Mouse (Mus musculus): ENCODE data around the gene Fbxw11. TPM values are rescaled to one million over a fixed set of nuclear protein-coding genes. Genes with fewer than 3 reads are reported as not detected.
"Not testable (repeated sequence)": the region's sequence is repeated elsewhere in the genome, so short reads cannot be mapped to it uniquely, and the experiment has no call there.

Gene Fbxw11
- 10 to 100 TPM; 51.0 to 55.4 TPM for total RNA-seq (2021)
- long read RNA-seq, experiment 1, full-length matches to known transcripts: 4 of 22 reads
- long read RNA-seq, experiment 1, partial matches to known transcripts: 8 of 22 reads
- long read RNA-seq, experiment 1, other reads (novel, unspliced or antisense): 10 of 22 reads
- long read RNA-seq, experiment 2, transcript Fbxw11-203 (13 exons, 3,821 nt): major isoform, 7 of 22 reads
- long read RNA-seq, experiment 2, partial matches to known transcripts: 5 of 22 reads
- long read RNA-seq, experiment 2, other reads (novel, unspliced or antisense): 10 of 22 reads

DNA sequence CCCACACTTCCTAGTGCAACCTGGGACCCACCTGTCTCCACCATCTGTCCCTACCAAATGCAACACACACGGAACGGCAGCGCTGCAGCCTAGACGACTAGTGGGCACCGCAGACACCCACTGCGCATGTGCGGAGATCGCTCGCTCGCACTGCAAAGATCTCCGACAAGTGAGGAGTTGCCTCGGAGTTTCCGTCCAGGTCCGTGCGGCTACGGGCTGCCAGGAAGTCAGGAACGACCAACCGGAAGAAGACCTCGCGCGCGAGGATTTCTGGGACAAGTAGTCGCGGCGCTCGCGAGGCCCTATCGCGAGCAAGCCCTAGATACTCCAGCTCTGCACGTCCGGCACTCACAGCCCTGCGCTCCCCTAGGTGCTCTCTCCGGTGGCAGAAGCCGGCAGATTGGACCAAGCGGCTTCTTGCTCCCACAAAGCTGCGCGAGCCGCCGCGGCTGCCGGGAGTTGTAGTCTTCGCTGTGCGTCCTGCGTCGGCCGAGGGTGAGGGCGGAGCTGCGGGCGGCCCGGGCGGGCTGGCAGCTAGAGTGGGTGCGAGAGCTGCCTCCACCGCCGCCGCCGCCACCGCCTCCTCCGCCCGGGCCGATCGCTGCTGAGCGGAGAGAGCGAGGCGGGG, at the start of gene Fbxw11:
Gene Fbxw11 (plus strand): TSS at position 476 of the 628 bp plus-strand sequence.
- peak; percentile 93 to 94 for DNase-seq
- intact Hi-C loops (cut with DNase I): loop anchor here (2.0 kb wide), 1 partner anchor 50 kb away; no protein-coding TSS in a partner anchor

DNA sequence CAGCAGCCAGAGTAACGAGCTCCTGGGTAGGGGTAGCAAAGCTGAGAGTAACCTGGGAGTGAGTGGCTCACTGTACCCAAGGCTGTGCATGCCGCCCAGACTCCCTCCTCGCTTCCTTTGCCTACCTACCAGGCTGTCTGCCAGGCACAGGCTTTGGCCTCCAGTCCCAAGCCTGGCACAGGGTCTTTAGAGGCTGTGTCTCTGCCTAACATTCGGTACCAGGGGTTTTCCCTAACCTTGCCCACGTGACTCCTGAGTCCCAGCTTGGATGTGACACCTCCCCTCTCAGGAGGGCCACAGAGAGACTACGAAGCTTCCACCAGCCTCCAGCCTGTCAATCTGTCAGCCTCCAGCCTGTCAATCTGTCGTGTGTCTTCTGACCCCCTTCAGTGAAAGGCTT, 49.4 kb upstream of the Fbxw11 start:
- DNase-seq: no peak
- intact Hi-C loops (cut with DNase I): no loop called here

DNA sequence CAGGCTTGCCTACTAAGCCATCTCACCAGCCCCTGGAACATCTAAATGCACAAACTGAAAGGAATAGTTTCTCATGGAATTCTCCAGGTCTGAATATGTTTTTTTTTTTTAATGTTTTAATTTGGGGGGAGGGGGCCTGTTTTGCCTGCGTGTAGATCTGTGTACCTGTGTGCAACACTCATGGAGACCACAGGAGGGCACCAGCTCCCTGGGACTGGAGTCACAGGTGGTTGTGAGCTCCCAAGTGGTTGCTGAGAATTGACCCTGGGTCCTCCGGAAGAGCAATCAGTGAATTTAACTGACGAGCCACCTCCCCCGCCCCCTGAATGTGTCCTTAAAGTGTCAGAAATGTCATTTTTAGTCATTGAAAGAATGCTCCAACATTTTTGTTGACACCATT, 48.4 kb upstream of the Fbxw11 start:
- intact Hi-C loops (cut with DNase I): no loop called here

DNA sequence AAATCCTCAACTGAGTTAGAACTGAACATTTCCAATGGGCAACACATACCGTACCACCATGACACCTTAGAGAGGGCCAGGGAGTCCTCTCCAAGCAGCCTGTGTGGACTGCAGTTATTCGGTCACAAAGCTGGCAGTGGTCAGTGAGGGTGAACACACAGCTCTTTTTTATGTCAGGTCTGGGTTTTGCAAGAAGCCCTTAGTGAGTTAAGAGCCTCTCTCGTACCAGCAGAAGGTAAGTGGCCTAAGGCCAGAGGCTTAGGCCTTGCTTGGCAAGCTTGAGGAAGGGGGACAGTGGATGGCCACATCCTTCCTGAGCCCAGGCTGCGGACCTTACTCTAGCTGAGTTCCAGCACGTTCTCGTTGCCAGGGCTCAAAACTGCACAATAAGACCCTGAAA, 42.2 kb upstream of the Fbxw11 start:
- intact Hi-C loops (cut with DNase I): no loop called here
- no peak for DNase-seq

More for the DNA sequence above, 48.4 kb upstream of the Fbxw11 start:
- no peak for DNase-seq

DNA sequence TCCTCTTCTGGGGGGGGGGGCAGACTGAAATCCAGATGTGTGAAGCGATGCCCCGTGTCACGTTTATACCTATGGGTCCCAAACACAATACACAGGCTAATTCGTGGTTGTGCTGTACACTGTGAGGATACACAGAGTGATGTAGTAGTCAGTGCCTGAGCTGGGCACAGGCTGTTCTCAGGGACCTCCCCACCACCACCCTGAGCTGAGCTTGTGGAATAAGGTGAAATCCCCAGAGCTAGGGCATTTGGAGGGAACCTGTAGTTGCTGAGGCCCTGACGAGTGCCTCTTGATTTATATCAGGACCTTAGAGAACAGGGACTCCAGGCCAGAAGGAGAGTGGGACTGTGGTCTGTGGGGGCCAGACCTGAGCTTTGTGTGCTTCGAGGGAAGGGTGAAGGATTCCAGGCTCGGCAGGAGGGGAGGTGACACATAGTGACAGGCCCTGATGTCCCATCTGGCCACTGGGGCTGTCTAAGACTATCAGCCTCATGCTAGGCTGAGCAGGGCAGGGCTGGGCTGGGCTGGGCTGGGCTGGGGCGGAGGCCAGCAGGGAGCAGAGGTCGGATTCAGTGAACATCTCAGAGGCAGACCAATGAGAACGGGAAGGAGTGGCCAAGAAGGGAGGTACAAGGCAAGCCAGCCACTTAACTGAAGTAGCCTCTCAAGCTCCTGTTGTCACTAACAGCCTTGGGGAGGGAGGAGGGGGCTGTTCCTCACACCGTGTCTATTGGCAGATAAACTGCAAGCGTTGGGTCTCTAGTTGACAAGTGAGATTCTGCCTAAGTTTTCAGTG, 40.8 kb upstream of the Fbxw11 start:
- no peak for DNase-seq

DNA sequence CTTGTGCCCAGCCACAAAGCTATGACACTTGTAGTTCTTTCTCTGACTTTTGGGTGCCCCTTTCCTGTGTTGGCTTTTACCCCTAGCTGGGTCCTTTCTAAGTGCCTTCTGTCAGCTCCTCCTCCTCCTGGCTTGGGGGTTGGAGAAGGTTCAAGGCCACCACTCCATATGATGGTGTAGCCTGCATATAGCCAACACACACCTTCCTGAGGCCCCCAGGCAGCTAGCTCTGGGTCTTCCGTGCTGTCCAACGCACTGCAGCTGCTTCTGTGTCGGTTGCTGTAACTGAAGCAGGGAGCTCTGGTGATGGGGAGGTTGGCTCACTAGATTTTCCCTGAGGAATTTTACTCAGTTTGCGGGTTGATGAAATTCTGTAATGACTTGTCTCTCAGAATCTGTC, 37.9 kb upstream of the Fbxw11 start:
- no peak for DNase-seq

More for the DNA sequence above, 40.8 kb upstream of the Fbxw11 start:
- intact Hi-C loops (cut with DNase I): no loop called here

DNA sequence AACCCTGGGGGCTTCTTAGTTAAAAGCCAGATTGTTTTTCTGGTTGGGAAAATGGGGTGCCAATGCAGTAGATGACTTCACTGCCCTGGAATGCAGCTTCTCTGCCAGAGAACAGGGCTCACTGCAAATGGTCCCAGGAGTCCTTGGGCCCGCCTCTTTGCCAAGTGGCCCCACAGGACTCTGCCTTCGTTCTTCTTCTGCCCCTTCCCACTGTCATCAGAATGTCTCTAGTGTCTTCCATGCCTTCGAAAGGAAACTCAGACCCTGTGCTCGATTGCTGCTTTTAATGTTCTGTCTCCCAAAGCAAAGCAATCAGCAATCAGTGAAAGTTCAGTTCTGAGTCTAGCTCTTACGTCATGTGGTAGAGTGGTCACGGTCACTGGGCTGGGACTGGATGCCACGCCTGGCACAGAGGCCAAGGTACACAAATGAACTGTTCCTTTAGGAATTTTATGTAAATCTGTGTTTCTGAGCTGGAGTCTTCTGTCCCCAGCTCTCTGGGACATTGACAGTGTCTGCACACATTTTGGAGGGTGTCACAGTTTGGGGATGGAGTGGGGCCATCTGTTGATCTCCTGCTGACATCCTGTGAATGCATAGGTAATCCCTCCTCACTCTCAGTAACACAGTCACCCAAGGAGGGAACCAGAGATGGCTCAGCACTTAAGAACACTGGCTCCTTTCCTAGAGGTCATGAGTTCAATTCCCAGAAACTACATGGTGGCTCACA, 37.2 kb upstream of the Fbxw11 start:
- intact Hi-C loops (cut with DNase I): no loop called here
- DNase-seq: peak; percentile 61 to 76

More for the DNA sequence above, 37.9 kb upstream of the Fbxw11 start:
- intact Hi-C loops (cut with DNase I): no loop called here

DNA sequence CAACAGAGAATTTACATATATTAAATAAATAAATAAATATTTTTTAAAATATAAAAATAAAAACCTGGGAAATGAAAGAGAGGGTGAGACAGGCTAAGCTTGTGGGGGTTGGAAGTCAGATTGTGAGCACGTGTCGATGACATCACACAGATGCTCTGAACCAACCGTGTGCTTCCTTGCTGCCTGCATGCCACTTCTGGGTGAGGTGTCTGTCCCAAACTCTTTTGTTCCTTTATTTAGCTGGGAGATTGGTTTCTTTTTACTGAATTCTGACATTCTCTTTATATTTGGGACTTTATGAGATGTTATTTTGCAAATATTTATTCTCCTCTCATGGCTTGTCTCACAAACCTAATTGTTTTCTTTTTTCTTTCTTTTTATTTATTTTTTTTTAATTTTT, 36.6 kb upstream of the Fbxw11 start:
- no peak for DNase-seq
- intact Hi-C loops (cut with DNase I): no loop called here

DNA sequence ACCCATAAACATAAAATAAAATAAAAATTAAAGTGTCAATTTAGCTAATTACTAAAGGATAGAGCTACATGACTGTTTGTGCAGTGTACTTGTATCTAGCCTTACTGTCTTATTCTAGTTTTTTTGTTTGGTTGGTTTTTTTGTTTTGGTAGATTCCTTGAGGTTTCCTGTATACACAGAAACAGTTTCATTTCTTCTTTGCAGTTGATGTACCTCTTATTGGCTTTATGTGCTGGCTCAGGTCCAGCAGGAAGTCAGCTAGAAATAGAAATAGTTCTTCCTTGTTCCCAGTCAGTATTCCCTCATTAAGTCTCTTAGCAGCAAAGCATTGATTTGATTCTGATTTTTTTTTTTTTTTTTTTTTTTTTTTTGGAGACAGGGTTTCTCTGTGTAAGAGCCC, 35.2 kb upstream of the Fbxw11 start:
- intact Hi-C loops (cut with DNase I): no loop called here
- peak; percentile 47 to 51 for DNase-seq

DNA sequence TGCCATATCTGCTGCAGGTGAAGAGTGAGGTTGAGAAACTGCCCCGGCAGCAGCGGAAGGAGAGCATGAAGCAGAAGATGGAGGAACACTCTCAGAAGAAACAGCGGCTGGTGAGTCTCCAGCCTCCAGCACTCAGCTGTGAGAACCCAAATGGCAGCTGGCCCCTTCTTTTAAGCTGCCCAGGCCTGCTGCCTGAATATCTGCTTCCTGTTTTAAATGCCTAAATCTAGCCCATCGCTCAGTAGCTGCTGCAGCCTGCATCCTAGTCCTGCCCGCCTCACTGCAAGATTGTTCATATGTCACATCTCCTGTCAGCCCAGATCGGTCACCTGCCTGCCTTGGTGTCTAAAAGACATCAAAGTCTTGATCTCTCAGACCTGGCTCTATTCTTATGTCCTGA, 31.9 kb upstream of the Fbxw11 start:
- intact Hi-C loops (cut with DNase I): no loop called here
- no peak for DNase-seq

DNA sequence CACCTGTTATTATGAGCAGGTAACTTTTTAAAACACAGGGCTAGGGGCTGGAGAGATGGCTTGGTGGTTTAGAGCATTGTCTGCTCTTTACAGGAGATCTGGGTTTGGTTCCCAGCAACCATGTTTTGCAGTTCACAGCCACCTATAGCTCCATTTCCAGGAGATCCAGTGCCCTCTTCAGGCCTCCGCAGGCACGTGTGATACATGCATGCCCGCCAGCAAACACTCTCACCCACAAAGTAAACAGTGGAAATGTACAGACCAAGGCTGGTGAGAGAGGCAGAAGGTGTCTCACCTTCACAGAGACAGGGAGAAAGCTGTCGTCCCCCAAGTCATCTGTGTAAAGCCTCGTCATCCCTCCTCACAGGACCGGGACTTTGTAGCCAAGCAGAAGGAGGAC, 30.2 kb upstream of the Fbxw11 start:
- no peak for DNase-seq
- intact Hi-C loops (cut with DNase I): no loop called here

DNA sequence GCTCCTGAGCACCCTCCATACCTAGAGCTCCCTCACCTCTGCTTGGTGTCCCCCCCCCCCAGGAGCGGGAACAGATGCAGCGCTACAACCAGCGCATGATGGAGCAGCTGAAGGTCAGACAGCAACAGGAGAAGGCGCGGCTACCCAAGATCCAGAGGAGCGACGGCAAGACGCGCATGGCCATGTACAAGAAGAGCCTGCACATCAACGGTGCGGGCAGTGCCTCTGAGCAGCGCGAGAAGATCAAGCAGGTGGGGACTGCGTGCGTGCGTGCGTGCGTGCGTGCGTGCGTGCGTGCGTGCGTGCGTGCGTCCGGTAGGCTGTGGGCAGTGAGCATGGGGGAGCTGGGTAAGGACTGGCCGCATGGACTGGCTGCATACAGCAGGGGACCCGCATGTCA, 28.1 kb upstream of the Fbxw11 start:
- no peak for DNase-seq
- intact Hi-C loops (cut with DNase I): no loop called here

DNA sequence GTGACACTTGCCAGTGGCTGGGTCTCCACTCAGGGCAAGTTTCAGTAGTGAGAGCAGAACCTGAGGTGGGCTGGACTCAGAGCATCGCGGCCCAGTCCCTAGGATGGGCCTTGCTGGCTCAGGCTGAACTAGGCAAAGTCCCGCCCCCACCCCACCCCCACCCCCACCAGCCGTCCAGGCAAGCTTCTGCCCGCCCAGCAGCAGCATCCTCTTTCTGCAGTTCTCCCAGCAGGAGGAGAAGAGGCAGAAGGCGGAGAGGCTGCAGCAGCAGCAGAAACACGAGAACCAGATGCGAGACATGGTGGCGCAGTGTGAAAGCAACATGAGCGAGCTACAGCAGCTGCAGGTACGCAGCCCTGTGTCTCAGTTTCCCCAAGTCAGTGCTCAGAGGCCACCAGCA, 27.0 kb upstream of the Fbxw11 start:
- intact Hi-C loops (cut with DNase I): no loop called here
- DNase-seq: no peak

DNA sequence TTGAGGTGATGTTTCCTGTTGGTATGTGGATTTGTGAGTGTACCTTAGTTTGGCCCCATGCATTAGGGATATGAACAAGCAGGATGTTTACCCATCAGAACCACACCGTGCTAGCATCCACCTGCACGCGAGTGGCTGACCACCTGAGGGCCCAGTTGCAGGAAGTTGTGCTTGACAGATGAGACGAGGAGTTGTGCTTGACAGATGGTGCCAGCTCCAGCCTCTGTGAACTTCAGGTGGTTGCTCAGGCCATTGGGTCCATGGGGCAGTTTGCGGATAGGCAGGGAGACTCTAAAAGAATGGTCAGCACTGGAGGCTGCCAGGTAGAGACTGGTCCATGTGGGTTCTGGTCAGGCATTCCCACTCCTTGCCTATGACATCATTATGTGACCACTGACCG, 26.4 kb upstream of the Fbxw11 start:
- DNase-seq: no peak
- intact Hi-C loops (cut with DNase I): no loop called here

DNA sequence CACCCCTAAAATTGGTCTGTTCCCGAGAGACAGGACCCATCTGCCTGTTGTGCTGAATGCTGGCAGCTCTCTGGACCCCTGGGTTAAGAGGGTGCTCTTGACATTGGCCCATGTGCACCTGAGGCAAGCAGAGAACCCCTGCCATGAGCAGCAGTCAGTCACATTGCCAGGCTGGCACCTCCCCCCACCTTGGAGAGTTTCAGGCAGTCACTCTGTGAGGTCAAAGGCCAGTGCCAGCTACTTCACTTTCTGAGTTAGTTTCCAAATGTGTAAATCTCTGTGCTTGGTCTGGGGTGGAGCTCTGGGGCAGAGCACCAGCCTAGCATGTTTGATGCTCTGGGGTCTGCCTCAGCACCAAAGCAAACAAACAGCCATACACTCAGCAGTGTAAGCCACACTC, 24.5 kb upstream of the Fbxw11 start:
- no peak for DNase-seq

DNA sequence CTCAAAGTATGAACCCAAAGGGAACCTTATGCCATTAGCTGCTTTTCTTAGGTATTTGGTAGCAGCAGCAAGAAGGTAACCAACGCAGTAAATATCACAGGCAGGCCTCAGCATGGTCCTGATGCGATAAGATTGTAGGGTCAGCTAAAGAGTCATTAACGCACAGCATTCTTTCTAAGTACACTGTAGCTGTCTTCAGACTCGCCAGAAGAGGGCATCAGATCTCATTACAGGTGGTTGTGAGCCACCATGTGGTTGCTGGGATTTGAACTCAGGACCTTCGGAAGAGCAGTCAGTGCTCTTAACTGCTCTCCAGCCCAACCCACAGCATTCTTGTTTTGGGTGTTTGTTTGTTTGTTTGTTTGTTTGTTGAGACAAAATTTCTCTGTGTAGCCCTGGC, 23.9 kb upstream of the Fbxw11 start:
- intact Hi-C loops (cut with DNase I); DNase-seq: not testable (repeated sequence)

More for the DNA sequence above, 24.5 kb upstream of the Fbxw11 start:
- intact Hi-C loops (cut with DNase I): no loop called here

DNA sequence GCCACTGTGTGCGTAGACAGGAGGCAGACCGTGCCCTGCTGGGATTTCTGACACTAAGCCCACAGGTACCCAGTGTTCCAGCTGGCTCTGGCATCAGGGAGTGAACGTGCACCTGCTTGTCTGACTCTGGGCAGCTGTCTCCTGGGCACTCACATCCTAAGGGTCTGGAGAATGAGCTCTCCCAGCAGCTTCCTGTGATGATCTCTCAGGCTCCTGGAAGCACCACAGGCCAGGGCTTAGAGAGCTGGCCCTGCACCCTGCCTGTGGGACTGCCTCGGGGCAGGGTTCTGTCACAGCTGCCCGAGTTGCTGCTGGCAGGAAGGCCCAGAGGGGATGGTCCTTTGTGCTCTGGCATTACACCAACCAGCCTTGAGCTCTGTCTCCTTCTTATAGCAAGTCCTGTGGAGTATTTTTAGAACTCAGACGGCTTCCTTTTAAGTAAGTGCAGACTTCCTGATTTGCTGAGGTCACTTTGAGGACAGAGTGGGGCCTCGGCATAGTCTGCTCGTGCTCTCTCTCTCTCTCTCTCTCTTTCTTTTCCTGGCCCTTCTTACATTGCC, 23.2 kb upstream of the Fbxw11 start:
- intact Hi-C loops (cut with DNase I): no loop called here
- peak; percentile 67 to 75 for DNase-seq

DNA sequence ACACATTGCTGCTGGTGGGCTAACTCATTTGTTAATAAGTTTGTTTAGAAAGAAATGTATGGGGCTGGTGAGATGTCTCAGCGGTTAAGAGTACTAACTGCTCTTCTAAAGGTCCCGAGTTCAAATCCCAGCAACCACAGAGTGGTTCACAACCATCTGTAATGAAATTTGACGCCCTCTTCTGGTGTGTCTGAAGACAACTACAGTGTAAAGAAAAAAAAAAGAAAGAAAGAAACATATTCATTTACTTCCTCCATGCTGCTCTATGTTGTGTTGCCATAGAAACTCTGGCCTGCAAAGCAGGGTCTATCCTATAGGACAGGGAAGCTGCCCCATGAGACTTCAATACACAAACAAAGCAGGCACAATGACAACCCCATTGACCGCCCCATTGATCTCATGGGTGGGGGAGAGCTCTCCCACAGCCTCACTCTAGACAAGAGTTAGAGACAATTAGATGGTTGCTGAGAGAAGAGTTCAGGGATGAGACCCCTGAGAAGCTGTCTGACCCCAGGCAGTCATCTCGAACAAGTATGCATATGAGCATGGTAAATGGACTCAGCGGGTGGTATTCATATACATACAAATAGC, 22.6 kb upstream of the Fbxw11 start:
- intact Hi-C loops (cut with DNase I): no loop called here
- no peak for DNase-seq

DNA sequence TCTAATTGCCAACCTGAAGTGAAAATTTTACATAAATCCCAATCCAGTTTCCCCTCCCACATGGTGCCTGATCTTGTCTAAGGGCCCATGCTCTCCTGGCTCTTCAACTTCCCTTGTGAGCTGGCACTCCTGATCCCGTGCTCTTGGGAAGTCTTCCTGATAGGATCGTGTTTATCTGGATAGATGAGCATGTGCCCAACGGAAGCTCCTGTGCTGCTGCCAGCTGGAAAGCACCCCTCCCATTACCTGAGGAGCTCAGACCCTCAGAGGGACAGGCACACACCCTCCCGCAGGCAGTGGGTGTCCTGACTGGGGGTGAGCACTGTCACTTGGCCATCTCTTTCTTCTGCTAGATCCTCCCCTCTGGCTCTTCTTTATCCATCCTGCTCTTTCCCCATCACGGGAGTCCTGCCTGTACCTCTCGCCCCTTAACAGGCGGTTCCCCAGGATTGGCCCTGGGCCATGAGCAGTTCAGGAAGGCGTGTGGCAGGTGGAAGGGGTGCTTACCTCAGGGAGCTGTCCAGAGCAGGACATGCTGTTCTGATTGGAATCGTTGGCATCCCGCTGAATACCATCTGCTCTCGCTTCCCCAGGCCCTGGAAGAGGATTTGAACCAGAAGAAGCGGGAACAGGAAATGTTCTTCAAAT, 20.6 kb upstream of the Fbxw11 start:
- intact Hi-C loops (cut with DNase I): no loop called here
- no peak for DNase-seq

Measured in heart, postnatal 14 days (tissue).